Mouse (Mus musculus) lung, adult 2 months (tissue): Measurements from ENCODE around the gene Fam227a.

Experiments used
- CTCF ChIP-seq: fragments of 200-500 bp; IDR thresholded peaks from 2 replicates; pipeline ENCODE4 v1.5.1; 2011; ENCODE audit warnings: mild to moderate bottlenecking, low read length, control low read depth; ENCODE audit not compliant: insufficient read depth
- POLR2A ChIP-seq: fragments of 200-500 bp; IDR thresholded peaks from 2 replicates; pipeline ENCODE4 v1.6.1; 2011; ENCODE audit warnings: low read depth, mild to moderate bottlenecking, control low read depth, low read length, borderline replicate concordance; ENCODE audit errors: extremely low read depth

DNA sequence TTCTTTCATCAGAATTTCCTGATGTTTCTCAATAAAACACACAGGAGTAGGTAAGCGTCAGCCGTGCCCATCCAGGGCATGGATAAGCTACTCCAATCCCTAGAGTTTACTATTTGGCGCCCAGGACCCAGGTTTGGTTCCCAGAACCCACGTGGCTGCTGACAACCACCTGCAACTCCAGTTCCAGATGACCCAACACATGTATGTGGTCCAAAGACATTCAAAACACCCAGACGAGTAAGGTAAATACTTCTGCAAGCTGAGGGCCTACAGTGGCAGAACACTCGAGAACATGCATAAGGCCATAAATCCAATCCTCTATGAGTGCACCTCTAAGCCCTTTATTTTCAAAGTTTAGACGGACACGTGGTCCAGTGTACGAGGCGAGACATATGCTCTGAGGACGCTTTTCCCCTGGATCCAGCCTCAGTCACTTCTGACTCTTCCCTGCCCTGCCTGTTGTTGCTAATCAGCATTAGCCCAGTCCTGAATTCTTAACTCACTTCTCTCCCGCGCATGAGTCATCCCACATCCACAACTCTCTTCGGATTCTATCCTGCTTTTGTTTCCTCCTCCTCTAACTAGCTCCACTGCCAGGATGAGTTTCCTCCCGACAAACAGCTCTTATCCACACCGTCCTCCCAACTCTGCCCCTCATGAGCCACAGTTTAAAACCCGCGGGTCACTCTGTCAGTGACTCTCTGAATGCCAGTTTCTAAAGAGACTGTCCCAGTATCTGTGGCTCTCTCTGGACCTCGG, 25.1 kb upstream of the Fam227a start:
- TF ChIP-seq CTCF (no peak), POLR2A (no peak)
